Mouse (Mus musculus): ENCODE measurements around the gene Cdkn1a. TPM values are rescaled to one million over a fixed set of nuclear protein-coding genes. Genes with fewer than 3 reads are reported as not detected.

The Cdkn1a gene
- polyA plus RNA-seq, 1 experiment: 17.7 TPM

- TF ChIP-seq POLR2A (IDR thresholded peaks at IDR 0.05; ENCODE audit: extremely low read depth, insufficient read depth, low read length) (no peak), CTCF (IDR thresholded peaks at IDR 0.05; ENCODE audit: extremely low read depth, insufficient read depth, low read length) (no peak)
- Histone ChIP-seq H3K4me1 (ENCODE audit: control insufficient read depth, insufficient read depth, low read length) (peaks cover 2% of the 10 kb centered on the region; the same call in 1 of the 2 replicates), H3K27ac (ENCODE audit: insufficient read depth, low read length) (peak overlapping the region; percentile 52; the same call in 1 of the 2 replicates), H3K4me3 (ENCODE audit: insufficient read depth, low read length) (peak overlapping the region; percentile 10)
Measured at GRCm38 (mm10) chr17:29078519-29079383, 12.0 kb upstream of the Cdkn1a start.

GRCm38 (mm10) chr17:29080758-29081617 lies 9.8 kb upstream of the Cdkn1a start:
- no peak overlapping the region for H3K4me3 ChIP-seq (ENCODE audit: insufficient read depth, low read length)
- no peak overlapping the region for H3K27ac ChIP-seq (ENCODE audit: insufficient read depth, low read length)
- H3K4me1 ChIP-seq (ENCODE audit: control insufficient read depth, insufficient read depth, low read length): peaks cover 2% of the 10 kb centered on the region; the same call in 1 of the 2 replicates
- TF ChIP-seq POLR2A (IDR thresholded peaks at IDR 0.05; ENCODE audit: extremely low read depth, insufficient read depth, low read length): no peak
- TF ChIP-seq CTCF (IDR thresholded peaks at IDR 0.05; ENCODE audit: extremely low read depth, insufficient read depth, low read length): no peak

- Histone ChIP-seq H3K4me1 (ENCODE audit: control insufficient read depth, insufficient read depth, low read length) (peaks cover 2% of the 10 kb centered on the region; the same call in 1 of the 2 replicates), H3K4me3 (ENCODE audit: insufficient read depth, low read length) (no peak overlapping the region), H3K27ac (ENCODE audit: insufficient read depth, low read length) (peak overlapping the region; percentile 21; the same call in 1 of the 2 replicates)
- TF ChIP-seq CTCF (IDR thresholded peaks at IDR 0.05; ENCODE audit: extremely low read depth, insufficient read depth, low read length): no peak
- no peak for TF ChIP-seq POLR2A (IDR thresholded peaks at IDR 0.05; ENCODE audit: extremely low read depth, insufficient read depth, low read length)
Measured at GRCm38 (mm10) chr17:29081618-29082381, 9.0 kb upstream of the Cdkn1a start.

DNA sequence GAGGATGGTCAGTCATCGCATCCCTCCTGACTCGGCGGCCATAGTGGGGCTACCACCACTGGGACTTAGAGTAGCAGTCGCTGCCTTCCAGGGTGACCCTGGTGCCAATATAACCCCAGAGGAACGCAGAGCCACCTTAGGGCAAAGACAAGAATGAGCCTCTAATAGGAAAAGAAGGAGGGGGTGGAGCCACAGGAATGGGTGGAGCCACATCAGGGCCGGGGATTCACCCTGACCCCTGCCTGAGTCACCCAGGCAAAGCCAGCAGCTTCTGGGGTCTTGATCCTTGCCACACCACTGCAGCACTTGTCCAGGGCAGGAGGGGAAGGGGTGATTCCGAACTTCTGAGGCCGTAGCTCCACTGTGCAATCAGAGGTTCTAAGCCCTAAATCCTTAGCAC lies 7.2 kb upstream of the Cdkn1a start:
- TF ChIP-seq POLR2A (IDR thresholded peaks at IDR 0.05; ENCODE audit: extremely low read depth, insufficient read depth, low read length) (no peak), CTCF (IDR thresholded peaks at IDR 0.05; ENCODE audit: extremely low read depth, insufficient read depth, low read length) (no peak)
- Histone ChIP-seq H3K4me3 (ENCODE audit: insufficient read depth, low read length) (no peak overlapping the region), H3K27ac (ENCODE audit: insufficient read depth, low read length) (no peak overlapping the region), H3K4me1 (ENCODE audit: control insufficient read depth, insufficient read depth, low read length) (no peaks in the 10 kb centered on the region)

- TF ChIP-seq POLR2A (IDR thresholded peaks at IDR 0.05; ENCODE audit: extremely low read depth, insufficient read depth, low read length) (no peak), CTCF (IDR thresholded peaks at IDR 0.05; ENCODE audit: extremely low read depth, insufficient read depth, low read length) (no peak)
- no peak overlapping the region for H3K4me3 ChIP-seq (ENCODE audit: insufficient read depth, low read length)
- H3K27ac ChIP-seq (ENCODE audit: insufficient read depth, low read length): no peak overlapping the region
- no peaks in the 10 kb centered on the region for H3K4me1 ChIP-seq (ENCODE audit: control insufficient read depth, insufficient read depth, low read length)
Measured at GRCm38 (mm10) chr17:29084656-29085055, 6.1 kb upstream of the Cdkn1a start.

GRCm38 (mm10) chr17:29085266-29085665 lies 5.5 kb upstream of the Cdkn1a start:
- TF ChIP-seq POLR2A (IDR thresholded peaks at IDR 0.05; ENCODE audit: extremely low read depth, insufficient read depth, low read length) (no peak), CTCF (IDR thresholded peaks at IDR 0.05; ENCODE audit: extremely low read depth, insufficient read depth, low read length) (no peak)
- Histone ChIP-seq H3K4me3 (ENCODE audit: insufficient read depth, low read length) (no peak overlapping the region), H3K4me1 (ENCODE audit: control insufficient read depth, insufficient read depth, low read length) (no peaks in the 10 kb centered on the region), H3K27ac (ENCODE audit: insufficient read depth, low read length) (no peak overlapping the region)

GRCm38 (mm10) chr17:29086916-29087315 lies 3.9 kb upstream of the Cdkn1a start:
- no peak for TF ChIP-seq CTCF (IDR thresholded peaks at IDR 0.05; ENCODE audit: extremely low read depth, insufficient read depth, low read length)
- TF ChIP-seq POLR2A (IDR thresholded peaks at IDR 0.05; ENCODE audit: extremely low read depth, insufficient read depth, low read length): no peak
- H3K4me3 ChIP-seq (ENCODE audit: insufficient read depth, low read length): no peak overlapping the region
- H3K4me1 ChIP-seq (ENCODE audit: control insufficient read depth, insufficient read depth, low read length): no peaks in the 10 kb centered on the region
- H3K27ac ChIP-seq (ENCODE audit: insufficient read depth, low read length): no peak overlapping the region

DNA sequence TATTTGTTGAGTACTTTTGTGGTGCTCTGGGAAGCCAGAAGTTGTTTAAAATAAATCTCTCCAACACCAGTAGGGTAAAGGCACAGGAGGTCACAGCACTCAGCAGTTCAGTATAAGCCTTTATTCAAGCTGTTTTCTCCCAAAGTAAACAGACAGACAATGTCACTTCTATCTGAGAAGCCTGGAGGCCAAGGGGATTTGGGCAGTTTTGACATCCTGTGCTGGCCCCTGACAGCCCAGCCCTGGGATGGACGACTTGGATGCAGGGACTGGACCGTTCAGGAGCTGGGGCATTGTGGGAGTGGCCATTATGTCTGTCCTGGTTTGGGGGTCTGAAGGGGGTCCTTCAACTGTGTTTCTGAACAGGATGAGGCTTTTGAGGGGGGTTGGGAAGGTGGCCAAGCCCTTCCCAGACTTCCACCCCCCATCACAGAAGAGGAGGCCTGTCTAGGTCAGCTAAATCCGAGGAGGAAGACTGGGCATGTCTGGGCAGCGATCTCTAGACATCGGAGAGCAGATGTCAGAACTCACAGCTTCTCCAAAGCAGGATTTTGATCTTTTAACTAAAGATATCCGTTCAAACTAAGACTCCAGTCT lies 670 bp downstream of the Cdkn1a start:
- H3K4me3 ChIP-seq (ENCODE audit: insufficient read depth, low read length): no peak overlapping the region
- no peak for TF ChIP-seq CTCF (IDR thresholded peaks at IDR 0.05; ENCODE audit: extremely low read depth, insufficient read depth, low read length)
- no peak for TF ChIP-seq POLR2A (IDR thresholded peaks at IDR 0.05; ENCODE audit: extremely low read depth, insufficient read depth, low read length)
- no peak overlapping the region for H3K27ac ChIP-seq (ENCODE audit: insufficient read depth, low read length)
- H3K4me1 ChIP-seq (ENCODE audit: control insufficient read depth, insufficient read depth, low read length): no peaks in the 10 kb centered on the region
